Mouse (Mus musculus) spleen, adult 12 weeks (tissue): Measurements from ENCODE around the gene Gas1.

Experiments
- DNase-seq: peaks from one replicate; pipeline ENCODE4 v3.0.0; 2022; ENCODE audit warnings: low spot score

The Gas1 gene

DNA sequence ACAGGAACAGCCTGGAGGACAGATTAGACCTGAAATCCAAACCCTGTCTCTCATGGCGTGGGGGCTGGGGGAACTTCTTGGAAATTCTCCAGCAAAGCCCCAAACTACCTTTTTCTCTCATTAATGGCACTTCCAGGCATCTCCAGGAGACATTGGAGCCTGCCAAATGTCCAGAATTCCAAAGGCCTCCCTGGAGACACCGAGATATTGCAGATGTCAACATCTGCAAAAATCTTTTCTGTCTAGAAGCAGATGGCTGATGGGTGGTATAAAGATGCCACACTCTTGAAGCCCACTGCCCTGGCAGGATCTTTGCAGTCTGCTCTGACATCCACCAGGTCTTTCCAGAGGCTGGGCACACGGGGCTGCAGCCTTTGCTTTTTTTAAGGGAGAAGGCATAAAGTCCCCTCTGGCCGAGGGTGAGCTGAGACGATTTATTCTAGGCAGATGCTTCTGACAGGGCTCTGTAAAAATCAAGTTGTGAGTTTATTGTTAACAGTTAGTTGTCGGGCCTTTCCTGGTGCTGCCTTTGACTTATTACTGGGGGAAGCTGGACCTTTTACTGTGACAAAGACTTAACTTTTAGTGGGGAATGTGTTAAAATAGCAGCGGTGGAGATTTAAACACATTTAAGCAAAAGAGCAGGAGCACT is 4.7 kb downstream of the Gas1 start:
- no peak for DNase-seq

DNA sequence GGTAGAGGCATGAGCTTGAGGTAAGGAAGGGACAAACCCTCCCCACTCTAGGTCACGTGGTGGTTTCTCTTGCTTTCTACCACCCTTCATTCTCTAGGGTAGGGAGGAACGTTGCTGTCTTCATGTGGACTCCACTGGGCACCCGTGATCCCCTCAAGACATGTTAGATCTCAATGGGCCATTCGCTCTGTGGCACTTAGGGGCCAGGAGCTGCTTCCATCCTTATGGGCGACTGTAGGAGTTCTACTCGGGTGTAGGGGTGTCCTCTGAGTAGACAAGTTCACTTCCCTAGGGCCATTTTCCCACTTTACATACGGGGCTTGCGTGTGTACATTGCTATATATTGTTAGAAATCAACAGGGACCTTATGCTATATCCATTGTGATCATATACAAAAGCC is 5.4 kb downstream of the Gas1 start:
- DNase-seq: no peak

DNA sequence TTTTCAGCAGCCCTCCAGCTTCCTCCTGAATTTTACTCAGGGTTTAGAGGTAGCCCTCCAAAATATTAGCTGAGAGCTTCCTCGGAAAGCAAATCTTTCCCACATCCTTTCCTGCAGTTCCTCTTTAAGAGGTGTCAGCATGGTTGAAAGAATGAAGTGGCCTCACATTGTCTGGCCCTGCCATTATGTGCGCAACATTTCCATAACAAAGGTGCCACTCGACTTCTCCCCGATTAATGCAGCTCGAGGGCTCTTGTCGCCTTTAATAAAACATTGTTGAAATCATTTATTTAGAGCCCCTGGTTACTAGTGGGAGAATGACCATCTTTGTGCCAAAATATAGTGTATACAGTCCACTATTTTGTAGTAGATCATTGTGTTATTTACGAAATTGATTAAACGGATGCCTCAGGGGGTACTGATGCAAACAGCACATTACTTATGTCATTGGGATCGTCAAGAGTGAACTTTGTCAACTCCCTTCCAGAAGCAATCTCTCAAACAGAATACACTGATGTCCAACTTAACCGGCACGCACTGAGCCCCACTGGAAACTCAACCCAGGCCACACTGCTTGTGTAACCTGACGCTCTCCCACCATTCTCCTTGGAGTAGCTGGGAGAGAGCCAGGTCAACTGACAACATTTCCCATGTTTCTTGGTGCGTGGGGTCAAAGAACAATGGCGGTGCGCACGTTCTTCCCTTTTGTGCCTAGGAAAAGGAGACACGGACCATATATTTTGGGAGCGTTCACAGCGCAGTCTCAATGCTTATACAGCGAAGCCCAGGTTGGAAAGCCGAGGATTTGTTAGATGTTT is 6.1 kb downstream of the Gas1 start:
- DNase-seq: no peak

DNA sequence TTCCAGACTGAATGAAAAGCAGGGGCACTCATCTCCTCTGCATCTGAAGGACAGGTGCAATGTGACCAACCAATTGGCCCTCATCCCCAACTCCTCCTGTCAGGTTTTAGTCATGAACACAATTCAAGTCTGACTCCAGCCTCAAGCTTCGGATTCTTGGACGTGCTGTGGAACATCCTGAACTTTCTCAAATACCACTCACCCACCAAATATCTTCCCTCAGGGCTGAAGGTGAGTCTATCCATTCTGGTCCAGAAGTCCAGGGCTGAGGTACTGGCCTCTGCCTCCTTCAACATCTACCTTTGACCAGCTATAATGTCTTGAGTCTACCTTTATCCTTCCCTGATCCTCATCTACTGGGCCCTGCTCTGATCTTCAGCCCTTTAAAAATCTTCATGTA is 8.1 kb downstream of the Gas1 start:
- no peak for DNase-seq

DNA sequence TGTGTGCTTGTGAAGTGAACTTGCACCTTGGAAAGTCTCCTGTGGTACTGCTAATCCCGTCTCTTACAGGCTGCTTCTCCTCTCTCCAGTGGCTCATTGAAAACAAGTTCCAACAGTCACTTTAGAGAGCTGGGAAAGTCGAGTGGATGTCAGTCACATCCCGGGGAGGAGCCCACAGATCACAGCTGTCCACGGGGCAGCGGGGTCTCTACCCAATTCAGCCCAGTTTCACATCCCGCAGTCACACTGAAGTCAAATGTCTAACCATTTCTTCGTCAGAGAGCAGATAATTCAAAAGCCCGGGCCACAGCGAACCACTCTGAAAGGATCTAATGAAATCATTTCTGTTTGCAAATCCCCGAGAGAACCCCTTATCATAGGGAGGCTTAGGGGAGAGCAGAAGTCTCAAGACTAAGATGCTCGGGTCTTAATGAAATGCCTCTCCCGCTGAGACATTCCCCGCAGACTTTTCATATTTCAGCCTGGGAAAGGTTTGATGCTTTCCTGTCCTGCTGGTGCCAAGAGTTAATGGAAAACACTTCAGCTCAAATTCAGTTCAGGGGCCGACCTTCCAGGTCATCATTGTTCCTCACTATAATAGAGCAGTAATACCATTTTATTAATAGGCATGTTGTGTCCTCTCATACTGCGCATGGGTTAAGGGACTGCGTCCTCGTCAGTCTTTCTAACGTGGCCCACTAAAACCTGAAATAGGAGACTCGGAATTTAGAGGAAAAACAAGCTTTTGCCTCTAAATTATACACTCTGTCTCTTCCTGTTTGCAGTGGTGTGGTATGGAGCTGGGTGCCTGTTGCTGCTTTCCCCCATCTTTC is 20.7 kb downstream of the Gas1 start:
- no peak for DNase-seq

DNA sequence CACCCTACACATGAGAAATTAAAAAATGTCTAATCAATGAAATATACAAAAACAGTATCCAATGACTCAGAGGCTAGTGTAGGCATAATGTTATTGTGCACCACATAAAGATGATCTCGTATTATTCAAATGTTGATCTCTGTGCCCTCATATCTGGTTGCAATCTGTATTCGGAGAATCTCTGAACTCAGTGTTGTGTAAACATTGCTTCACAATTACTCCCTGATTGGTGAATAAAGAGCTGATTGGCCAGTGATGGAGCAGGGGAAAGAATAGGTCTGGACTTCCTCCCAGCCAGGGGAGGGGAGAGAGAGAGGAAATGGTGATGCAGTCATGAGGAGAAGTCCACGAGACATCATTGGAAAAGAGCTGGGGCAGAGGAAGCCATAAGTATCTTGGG is 23.0 kb downstream of the Gas1 start:
- no peak for DNase-seq

DNA sequence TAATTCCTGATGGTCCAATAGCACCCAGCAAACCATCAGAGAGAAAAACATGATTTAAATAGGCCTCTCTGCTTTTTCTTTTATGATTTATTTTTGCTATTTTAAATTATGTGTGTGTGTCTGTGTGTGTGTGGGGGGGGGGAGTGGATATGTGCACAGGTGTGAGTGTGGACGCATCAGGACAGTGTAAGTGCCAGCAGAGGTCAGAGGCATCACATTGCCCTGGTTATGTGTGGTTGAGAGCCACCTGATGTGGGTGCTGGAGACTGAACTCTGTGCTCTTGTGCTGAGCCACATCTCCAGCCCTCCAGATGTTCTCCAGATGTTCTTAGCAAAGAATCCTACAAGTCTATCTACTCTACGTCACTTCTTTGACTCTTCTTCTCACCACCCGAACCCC is 28.9 kb downstream of the Gas1 start:
- DNase-seq: no peak

DNA sequence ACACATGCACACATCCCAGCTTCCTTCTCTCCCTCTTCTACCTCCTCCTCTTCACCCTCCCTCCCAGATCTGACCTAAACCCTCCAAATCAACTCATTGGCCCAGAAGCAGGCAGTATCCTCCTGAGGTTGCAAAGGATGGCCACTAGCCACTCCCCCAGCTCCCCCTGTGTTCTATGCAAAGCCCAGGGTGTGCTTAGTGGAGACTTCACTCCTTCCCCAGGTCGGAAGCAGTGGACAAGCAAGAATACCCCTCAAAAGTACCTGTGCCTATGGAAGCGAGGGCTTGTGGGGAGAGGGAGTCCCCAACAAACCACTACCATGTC is 29.3 kb downstream of the Gas1 start:
- no peak for DNase-seq

DNA sequence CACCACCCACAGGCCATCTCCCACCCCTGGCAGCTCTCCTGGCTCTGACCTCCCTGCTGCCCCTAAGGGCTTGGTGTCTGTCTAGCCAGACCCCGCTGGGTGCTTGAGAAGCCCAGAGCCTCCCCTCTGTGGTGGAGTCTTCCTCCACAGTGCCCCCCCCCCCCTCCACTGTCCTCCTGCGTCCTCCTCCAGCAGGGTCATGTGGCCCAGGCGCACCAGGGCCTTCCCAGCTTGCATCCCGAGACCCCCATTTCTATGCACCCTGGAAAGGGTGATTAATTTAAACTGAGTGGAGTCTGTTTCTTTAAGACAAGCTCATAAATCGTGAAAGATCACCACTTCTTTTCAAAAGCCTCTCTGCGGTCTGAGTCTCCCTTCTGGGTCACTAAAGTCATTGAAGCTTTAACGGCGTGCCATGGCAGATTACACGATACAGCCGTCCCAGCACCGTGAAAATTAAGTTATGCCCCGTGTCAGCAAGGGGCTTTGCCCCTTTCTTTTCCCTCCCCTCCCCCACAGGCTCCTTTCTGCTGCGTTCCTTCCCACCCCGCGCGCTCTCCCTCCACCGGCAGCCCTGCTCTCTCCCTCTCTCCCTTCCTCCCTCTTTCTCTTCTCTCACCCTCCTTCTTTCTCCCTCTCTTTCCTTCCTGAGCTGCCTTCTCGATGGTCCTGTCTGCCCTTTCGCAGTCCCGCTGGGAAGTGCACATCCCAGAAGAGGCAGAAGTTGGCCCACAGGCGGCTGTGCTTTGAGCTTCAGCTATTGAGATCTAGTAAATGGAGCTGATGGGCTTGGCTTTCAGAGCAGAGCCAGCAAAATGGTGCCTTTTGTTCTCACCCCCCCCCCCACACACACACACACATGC is 29.9 kb downstream of the Gas1 start:
- no peak for DNase-seq

DNA sequence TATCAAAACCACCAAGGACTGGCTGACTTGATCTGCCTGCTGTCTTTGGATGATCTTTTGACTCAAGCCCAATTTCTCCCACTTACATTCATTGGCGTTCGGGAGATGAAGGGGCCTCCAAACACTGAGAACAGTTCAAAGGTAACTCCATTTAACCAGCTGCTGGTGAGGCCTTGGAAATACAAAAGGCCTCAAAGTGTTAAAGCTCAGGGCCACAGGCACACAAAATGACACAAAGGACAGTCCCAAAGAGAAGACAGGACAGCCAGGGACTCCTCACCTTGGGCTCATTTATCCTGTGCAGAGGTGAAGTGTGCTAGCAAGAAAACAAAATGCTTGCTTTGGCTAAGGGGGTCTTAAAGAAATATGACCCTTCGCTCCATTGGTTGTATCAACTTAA is 30.9 kb downstream of the Gas1 start:
- no peak for DNase-seq

DNA sequence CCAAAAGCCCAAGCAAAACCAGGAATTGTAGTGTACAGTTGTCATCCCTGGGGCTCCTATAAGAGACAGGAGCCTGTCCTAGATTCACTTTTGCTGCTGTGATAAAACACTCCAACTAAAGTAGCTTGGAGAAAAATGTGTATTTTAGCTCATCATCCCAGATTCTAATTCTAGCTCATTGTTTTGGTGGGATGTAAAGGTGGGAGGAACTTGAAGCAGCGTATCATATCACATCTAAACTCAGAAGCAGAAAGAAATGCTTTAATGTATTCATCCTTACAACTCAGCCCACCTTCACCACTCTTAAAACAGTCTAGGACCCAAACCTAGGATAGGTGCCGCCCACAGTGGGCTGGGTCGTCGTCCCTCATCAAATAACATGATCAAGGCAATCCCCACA is 40.2 kb downstream of the Gas1 start:
- DNase-seq: no peak

DNA sequence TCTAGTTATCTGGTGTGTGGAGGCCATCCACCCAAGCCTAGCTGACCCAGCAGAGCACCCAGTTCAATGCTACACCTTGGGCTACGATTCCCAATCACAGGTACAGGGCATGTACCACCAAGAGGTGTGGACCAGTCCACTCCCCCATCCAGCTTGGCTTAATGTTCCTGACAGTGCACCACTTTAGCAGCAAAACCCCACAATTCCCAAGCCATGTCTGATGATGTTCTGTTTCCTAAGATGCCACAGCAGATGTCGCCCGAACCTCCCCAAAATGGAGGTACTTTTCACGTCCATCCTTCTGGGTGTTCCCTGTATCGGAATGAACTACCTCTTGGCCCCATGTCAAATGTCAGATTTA is 42.7 kb downstream of the Gas1 start:
- no peak for DNase-seq

DNA sequence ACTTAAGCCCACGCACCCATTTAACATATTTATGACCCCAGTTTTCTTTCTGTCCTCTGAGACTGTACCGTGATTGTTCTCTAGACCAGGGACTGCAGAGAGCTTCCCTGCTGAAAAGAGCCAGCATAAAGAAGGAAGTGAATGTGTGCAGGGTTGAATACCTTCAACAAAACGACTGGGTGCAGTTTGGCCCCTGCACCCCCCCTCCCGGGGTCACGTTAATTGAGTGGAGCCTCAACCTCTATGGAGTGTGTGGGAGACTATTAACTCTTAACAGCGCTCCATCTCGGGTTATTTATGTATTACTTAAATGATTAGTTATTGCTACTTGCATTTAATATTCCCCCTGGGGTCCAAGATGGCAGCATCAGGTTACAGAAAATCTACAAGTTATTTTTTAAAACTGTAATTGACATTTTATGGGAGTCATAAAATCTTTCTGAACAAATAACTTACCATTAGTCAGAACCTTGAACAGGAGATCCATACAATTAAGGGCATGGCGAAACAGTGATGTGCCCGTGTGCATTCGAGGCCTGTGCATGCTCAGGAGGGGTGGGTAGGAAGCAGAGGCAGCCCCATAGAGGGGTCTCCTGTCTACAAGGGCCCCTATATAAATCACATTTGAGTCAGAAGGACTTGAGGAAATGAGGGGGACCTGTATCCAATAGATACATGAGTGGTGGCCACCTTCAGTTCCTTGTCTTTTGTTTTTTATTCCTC is 43.3 kb downstream of the Gas1 start:
- DNase-seq: no peak

DNA sequence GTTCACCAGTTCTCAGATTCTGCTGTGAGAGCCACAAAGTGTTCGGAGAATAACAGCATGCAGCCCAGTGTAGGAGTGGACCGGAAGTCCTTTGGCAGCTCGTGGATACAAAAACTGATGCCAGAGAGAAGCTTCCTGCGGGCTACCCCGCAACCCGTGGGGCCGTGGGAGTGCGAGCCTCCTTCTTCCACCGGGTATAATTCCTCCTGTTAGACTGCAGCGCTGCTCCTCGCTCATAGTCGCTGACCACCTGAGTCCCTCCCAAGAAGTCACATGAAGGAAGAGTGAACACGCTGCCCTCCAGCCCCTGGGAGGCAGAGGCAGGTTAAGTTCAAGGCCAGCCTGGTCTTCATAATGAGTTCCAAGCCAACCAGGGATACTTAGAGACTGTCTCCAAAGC is 45.4 kb downstream of the Gas1 start:
- no peak for DNase-seq

DNA sequence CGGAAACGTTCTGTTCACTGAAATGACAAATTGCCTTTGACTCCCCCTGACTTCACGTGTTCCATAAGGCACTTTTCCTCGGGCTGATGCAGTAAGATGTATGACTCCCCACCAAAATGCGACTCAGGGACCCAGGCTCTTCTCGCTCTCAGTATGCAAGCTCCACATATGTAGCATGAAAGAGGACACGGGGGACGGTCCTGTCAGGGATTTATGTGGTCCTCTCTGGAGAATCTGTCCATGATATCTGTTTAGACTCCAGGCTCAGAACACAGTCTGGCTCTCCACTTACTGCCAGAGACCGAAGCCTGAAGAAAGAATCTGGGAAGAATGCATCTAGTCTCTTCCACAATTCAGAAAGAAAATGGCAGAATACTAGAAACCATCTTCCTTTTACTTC is 47.6 kb downstream of the Gas1 start:
- DNase-seq: no peak

DNA sequence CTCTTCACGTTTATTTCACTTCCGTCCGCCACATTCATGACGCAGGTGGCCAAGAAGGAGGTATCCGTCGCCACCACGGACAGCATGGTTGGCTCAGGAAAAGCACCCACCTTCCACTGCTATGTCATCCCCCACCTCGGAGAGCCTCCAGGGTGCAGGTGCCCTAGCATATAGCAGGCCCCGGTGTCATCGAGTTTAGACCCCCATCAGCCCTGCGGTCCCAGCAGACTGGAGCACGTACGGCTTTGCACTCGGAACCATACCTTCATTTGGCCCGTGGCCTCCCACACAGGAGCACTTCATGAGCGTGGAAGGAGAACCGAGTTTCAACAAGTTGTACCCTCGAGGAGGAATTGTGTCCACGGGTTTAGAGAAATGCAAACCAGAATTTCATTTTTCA is 50.8 kb downstream of the Gas1 start:
- DNase-seq: no peak

DNA sequence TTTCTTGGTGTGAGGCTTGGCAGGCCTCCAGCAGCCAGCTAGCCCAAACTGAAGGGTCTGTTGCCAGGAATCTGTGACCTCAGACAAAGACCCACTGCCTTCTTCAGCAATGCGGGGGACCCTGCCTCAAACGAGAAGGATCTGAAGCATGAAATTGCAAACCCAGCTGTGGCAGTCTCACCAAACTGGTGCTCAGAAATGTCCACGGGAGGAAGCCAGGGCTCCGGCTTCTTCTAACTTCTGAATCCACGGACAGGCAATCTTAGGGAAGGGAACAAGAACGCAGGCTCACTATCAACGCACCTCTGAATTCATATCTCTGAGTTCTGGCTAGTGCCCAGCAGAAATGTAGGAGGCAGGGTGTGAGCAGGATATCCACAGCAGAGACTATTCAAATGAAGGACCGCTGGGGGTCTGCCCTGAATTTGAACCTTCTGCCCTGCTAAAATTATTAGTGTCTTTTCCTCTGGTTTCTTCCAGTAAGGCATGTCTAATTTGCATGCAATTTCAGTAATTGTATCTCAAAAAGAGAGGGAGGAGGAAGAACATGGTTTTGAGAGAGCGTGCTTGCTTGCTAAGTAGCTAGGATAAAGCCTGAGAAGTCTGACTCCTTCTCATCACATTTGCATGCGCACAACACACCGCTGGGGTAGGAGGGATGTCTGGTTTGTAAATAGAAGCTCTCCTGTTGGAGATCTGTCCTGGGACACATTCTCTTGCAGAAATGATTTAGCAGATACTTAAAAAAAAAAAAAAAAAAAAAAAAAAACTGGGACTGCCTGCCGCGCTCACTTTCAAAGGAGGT is 51.5 kb downstream of the Gas1 start:
- no peak for DNase-seq

DNA sequence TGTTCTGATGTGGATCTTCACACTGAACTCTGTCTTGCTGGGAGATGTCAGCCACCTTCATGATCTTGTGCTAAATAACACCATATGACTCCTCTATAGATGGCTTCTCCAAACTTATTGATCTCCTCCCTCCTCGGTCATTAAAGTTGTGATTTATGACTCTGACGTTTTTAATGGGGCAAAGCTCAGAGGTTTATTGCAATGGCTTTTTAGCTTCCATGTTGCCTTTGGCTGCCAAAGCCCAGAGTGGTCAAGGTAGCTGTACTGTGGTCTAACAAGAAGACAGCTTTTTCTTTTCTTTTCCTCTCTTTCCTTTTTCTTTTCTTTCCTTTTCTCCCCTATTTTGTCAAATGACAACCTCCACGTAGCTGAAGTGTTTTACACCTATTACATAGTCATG is 52.1 kb downstream of the Gas1 start:
- DNase-seq: no peak

DNA sequence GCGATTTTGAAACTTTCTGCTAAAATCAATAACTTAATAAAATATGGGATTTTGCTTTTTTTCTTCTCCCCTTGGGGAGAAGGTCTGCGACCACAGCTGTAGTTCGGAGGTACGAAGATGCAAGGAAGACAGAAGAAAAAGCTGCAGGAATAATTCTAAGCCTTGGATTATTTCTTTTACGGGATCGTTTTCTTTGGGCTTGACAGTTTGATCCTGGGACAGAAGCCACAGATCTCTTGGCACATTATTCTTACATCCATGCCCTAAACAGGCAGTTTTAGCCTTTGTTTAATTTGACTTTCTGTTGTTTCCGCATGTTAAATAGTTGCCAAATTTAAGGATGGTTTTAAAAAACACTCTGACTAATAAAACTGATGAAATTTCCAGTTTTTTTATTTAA is 52.7 kb downstream of the Gas1 start:
- DNase-seq: no peak
